ENCODE assay signal across 31 mouse cellular contexts in genomic region chr10:61188010-61188409, GRCm38 (mm10). TPM values are rescaled to one million over a fixed set of nuclear protein-coding genes. Genes with fewer than 3 reads are reported as not detected.
A peak's percentile ranks its signal among the peaks of the same experiment; 100 is the strongest.
DNase-seq lines count a peak whose midpoint lies in the region; ATAC-seq and TF ChIP-seq lines count a peak whose summit lies in the region.
"Had no signal": no experiment of that assay in that cellular context is flagged by ENCODE, and none has a peak within 500 bp of the region (broad histone marks: within the 10 kb centered on the region; RNA-seq: fewer than 3 reads in every experiment).

No protein-coding gene starts in this region.

- peaks cover 9% of the 10 kb centered on the region for H3K9me3 ChIP-seq in megakaryocyte, embryonic 14.5 days
- no peaks in the 10 kb centered on the region for H3K9me3 ChIP-seq in lung, postnatal 0 days (ENCODE audit: low read length)
- H3K9me3 ChIP-seq: embryonic facial prominence, embryonic 10.5 days; embryonic facial prominence, embryonic 13.5 days; forebrain, embryonic 12.5 days; forebrain, embryonic 15.5 days; heart, embryonic 10.5 days; heart, embryonic 13.5 days; hindbrain, embryonic 12.5 days; hindbrain, embryonic 15.5 days had no signal

- WGBS in lung, postnatal 0 days: 60% methylated on average over 3 of the region's 3 CpGs

- H3K9ac ChIP-seq in lung, postnatal 0 days (replicated peaks; ENCODE audit: low read depth): no peak overlapping the region
- H3K9ac ChIP-seq: embryonic facial prominence, embryonic 13.5 days; forebrain, embryonic 12.5 days; forebrain, embryonic 15.5 days; heart, embryonic 13.5 days; hindbrain, embryonic 12.5 days; hindbrain, embryonic 15.5 days had no signal

- DNase-seq in 3134 (ENCODE audit: extremely low read depth, insufficient read length, low spot score) (peak; percentile 25), 416B (ENCODE audit: low read depth) (peak; percentile 84), MN1 (ENCODE audit: low spot score) (no peak)
- no peak for DNase-seq in ovary, postnatal 36 days (ENCODE audit: low spot score)
- no peak for DNase-seq in left cerebral cortex, adult 2 months (ENCODE audit: extremely low spot score in 1 of 2, low spot score in 2 of 2)
- DNase-seq in lung, postnatal 0 days (ENCODE audit: low spot score): no peak
- DNase-seq: adrenal gland, adult 8-10 months; adrenal gland, postnatal 36 days; B cell, adult 2 months; cerebellum, adult 18-20 months; cerebellum, adult 9-10 months; cerebellum, postnatal 25 days; embryo, embryonic 11 days; gastrocnemius, postnatal 25 days; heart, adult 2 months; heart, postnatal 14 days; heart, postnatal 4 days had no signal

- H3K4me2 ChIP-seq in lung, postnatal 0 days (replicated peaks; ENCODE audit: low read depth, low read length): no peak overlapping the region
- H3K4me2 ChIP-seq: embryonic facial prominence, embryonic 13.5 days; forebrain, embryonic 12.5 days; forebrain, embryonic 15.5 days; heart, embryonic 13.5 days; hindbrain, embryonic 12.5 days; hindbrain, embryonic 15.5 days had no signal

- peaks cover 64% of the 10 kb centered on the region for H3K27me3 ChIP-seq in megakaryocyte, embryonic 14.5 days (replicated peaks)
- no peaks in the 10 kb centered on the region for H3K27me3 ChIP-seq in lung, postnatal 0 days (replicated peaks; ENCODE audit: insufficient read depth, low read length)
- H3K27me3 ChIP-seq: embryonic facial prominence, embryonic 13.5 days; forebrain, embryonic 12.5 days; forebrain, embryonic 15.5 days; hindbrain, embryonic 12.5 days; hindbrain, embryonic 15.5 days had no signal

- H3K36me3 ChIP-seq in megakaryocyte, embryonic 14.5 days (replicated peaks; ENCODE audit: low read length): no peaks in the 10 kb centered on the region
- no peaks in the 10 kb centered on the region for H3K36me3 ChIP-seq in lung, postnatal 0 days (ENCODE audit: insufficient read depth, low read length)
- H3K36me3 ChIP-seq: embryonic facial prominence, embryonic 10.5 days; embryonic facial prominence, embryonic 13.5 days; forebrain, embryonic 12.5 days; forebrain, embryonic 15.5 days; heart, embryonic 10.5 days; heart, embryonic 13.5 days; hindbrain, embryonic 12.5 days; hindbrain, embryonic 15.5 days had no signal

- intact Hi-C loops in left cerebral cortex, adult 2 months (cut with DNase I): no loop called here

- peak overlapping the region; percentile 80 for H3K4me3 ChIP-seq in megakaryocyte, embryonic 14.5 days (replicated peaks)
- H3K4me3 ChIP-seq in left cerebral cortex, adult 2 months: no peak overlapping the region
- no peak overlapping the region for H3K4me3 ChIP-seq in lung, postnatal 0 days (ENCODE audit: low read depth, low read length)
- H3K4me3 ChIP-seq: embryonic facial prominence, embryonic 10.5 days; embryonic facial prominence, embryonic 13.5 days; erythroblast, embryonic 14.5 days; forebrain, embryonic 12.5 days; forebrain, embryonic 15.5 days; heart, adult 2 months; heart, embryonic 10.5 days; heart, embryonic 13.5 days; hindbrain, embryonic 12.5 days; hindbrain, embryonic 15.5 days had no signal

- TF ChIP-seq CTCF in left cerebral cortex, adult 2 months (IDR thresholded peaks at IDR 0.05): no peak
- no peak for TF ChIP-seq CTCF in lung, postnatal 0 days (IDR thresholded peaks at IDR 0.05)

- TF ChIP-seq EP300 in lung, postnatal 0 days (IDR thresholded peaks at IDR 0.05): no peak

- ATAC-seq in granulocyte monocyte progenitor cell, adult 5-6 weeks (replicated peaks; ENCODE audit: poor library complexity, severe bottlenecking): peak; percentile 67
- no peak for ATAC-seq in lung, postnatal 0 days
- ATAC-seq: activated CD4-positive, CD25-positive, alpha-beta regulatory T cell, adult 4 months; forebrain, embryonic 15.5 days had no signal

- peaks cover 21% of the 10 kb centered on the region for H3K4me1 ChIP-seq in megakaryocyte, embryonic 14.5 days
- peaks cover 5% of the 10 kb centered on the region; the same call in 1 of the 2 replicates for H3K4me1 ChIP-seq in lung, postnatal 0 days (ENCODE audit: insufficient read depth, low read depth, low read length)
- H3K4me1 ChIP-seq: forebrain, embryonic 15.5 days; hindbrain, embryonic 15.5 days had no signal

- H3K27ac ChIP-seq in left cerebral cortex, adult 2 months: no peak overlapping the region
- no peak overlapping the region for H3K27ac ChIP-seq in lung, postnatal 0 days (ENCODE audit: low read length)
- H3K27ac ChIP-seq: embryonic facial prominence, embryonic 10.5 days; embryonic facial prominence, embryonic 13.5 days; forebrain, embryonic 12.5 days; forebrain, embryonic 15.5 days; heart, adult 2 months; heart, embryonic 10.5 days; heart, embryonic 13.5 days; hindbrain, embryonic 12.5 days; hindbrain, embryonic 15.5 days had no signal

RNA-seq across cellular contexts. Expression of gene Tbata, which starts 16.3 kb away (rescaled TPM):
- total RNA-seq in granulocyte monocyte progenitor cell, adult 5-6 weeks (2014; fragmentation: Nextera tagmentation): not detected in 2 replicates
- total RNA-seq in granulocyte monocyte progenitor cell, adult 5-6 weeks (2017): not detected in 2 replicates
- not detected in 2 replicates for polyA plus RNA-seq in megakaryocyte, embryonic 14.5 days (2012; ENCODE audit: insufficient read depth, low replicate concordance)
- total RNA-seq in left cerebral cortex, adult 2 months (2021): 1 to 10 TPM in 1 of 2 experiments, under 1 TPM in 1; 0.54 to 1.3 TPM
- 2.1 and 2.5 TPM in 2 replicates for polyA plus RNA-seq in lung, postnatal 0 days (2015; fragmentation: Nextera tagmentation; extraction: Ambion mirVana)
- total RNA-seq: adrenal gland, adult 8-10 months; adrenal gland, postnatal 36 days; gastrocnemius, adult 8-10 months; gastrocnemius, postnatal 25 days; heart, adult 2 months; heart, postnatal 4 days; MEL had no signal
- polyA plus RNA-seq: activated CD4-positive, CD25-positive, alpha-beta regulatory T cell, adult 4 months; embryonic facial prominence, embryonic 13.5 days; erythroblast, embryonic 14.5 days; heart, embryonic 10.5 days; heart, embryonic 13.5 days had no signal

RNA-seq across cellular contexts. Expression of gene Sgpl1, which starts 40.5 kb away (rescaled TPM):
- total RNA-seq in granulocyte monocyte progenitor cell, adult 5-6 weeks (2014; fragmentation: Nextera tagmentation): 36.8 and 44.5 TPM in 2 replicates
- 29.1 and 48.2 TPM in 2 replicates for total RNA-seq in granulocyte monocyte progenitor cell, adult 5-6 weeks (2017)
- polyA plus RNA-seq in megakaryocyte, embryonic 14.5 days (2012; ENCODE audit: insufficient read depth, low replicate concordance): 3.6 TPM in 1 of 2 replicates, not detected in the other
- total RNA-seq in left cerebral cortex, adult 2 months (2021): 10 to 100 TPM; 21.8 to 23.1 TPM
- polyA plus RNA-seq in lung, postnatal 0 days (2015; fragmentation: Nextera tagmentation; extraction: Ambion mirVana): 33.7 and 36.3 TPM in 2 replicates

Comparison
In these comparisons a context has a peak if more than half of its experiments do, and no peak if none do; other contexts are left out.
1. DNase-seq: peak in 3134 (single experiment) and 416B (single experiment); none in ovary, postnatal 36 days (single experiment), left cerebral cortex, adult 2 months (0 of 2), lung, postnatal 0 days (single experiment) and MN1 (single experiment).